Mouse (Mus musculus): ENCODE results near the gene Abtb2. TPM values are rescaled to one million over a fixed set of nuclear protein-coding genes. Genes with fewer than 3 reads are reported as not detected.

The Abtb2 gene
- total and polyA plus RNA-seq, 3 experiments, result 0.05 TPM; not detected in 2

GRCm38 (mm10) chr2:103743988-103744387, 177.9 kb downstream of the Abtb2 start:
- ATAC-seq (ENCODE audit: extremely low read depth, insufficient number of reproducible peaks, low FRiP score, poor library complexity, severe bottlenecking) (no peak), DNase-seq (ENCODE audit: low spot score) (peak; percentile 36)
- Histone ChIP-seq H3K4me1 (ENCODE audit: insufficient read depth, low read depth, low read length) (peaks cover 12% of the 10 kb centered on the region; the same call in 1 of the 2 replicates), H3K27me3 (ENCODE audit: insufficient read depth, low read length) (no peaks in the 10 kb centered on the region), H3K9me3 (replicated peaks) (no peaks in the 10 kb centered on the region), H3K4me3 (ENCODE audit: low read depth, low read length) (no peak overlapping the region), H3K36me3 (replicated peaks) (peaks cover 99% of the 10 kb centered on the region)
- TF ChIP-seq CTCF (IDR thresholded peaks at IDR 0.05; ENCODE audit: low read depth, low read length) (peak; percentile 81), POLR2AphosphoS5 (IDR thresholded peaks at IDR 0.05; ENCODE audit: insufficient replicate concordance, low read depth, low read length) (no peak), TAL1 (conservative IDR thresholded peaks at IDR 0.05; ENCODE audit: low read depth, low read length) (no peak), GATA1 (IDR thresholded peaks at IDR 0.05; ENCODE audit: borderline replicate concordance, low read length) (no peak), GATA2 (IDR thresholded peaks at IDR 0.05; ENCODE audit: borderline replicate concordance, low read depth, low read length) (no peak)

GRCm38 (mm10) chr2:103745481-103745880, 179.4 kb downstream of the Abtb2 start:
- TF ChIP-seq POLR2AphosphoS5 (IDR thresholded peaks at IDR 0.05; ENCODE audit: insufficient replicate concordance, low read depth, low read length) (no peak), GATA2 (IDR thresholded peaks at IDR 0.05; ENCODE audit: borderline replicate concordance, low read depth, low read length) (no peak), TAL1 (conservative IDR thresholded peaks at IDR 0.05; ENCODE audit: low read depth, low read length) (no peak), GATA1 (IDR thresholded peaks at IDR 0.05; ENCODE audit: borderline replicate concordance, low read length) (no peak), CTCF (IDR thresholded peaks at IDR 0.05; ENCODE audit: low read depth, low read length) (no peak)
- DNase-seq (ENCODE audit: low spot score) (no peak), ATAC-seq (ENCODE audit: extremely low read depth, insufficient number of reproducible peaks, low FRiP score, poor library complexity, severe bottlenecking) (no peak)
- H3K4me3 ChIP-seq (ENCODE audit: low read depth, low read length), result no peak overlapping the region
- H3K9me3 ChIP-seq (replicated peaks), result no peaks in the 10 kb centered on the region
- H3K27me3 ChIP-seq (ENCODE audit: insufficient read depth, low read length), result no peaks in the 10 kb centered on the region
- peaks cover 12% of the 10 kb centered on the region; the same call in 1 of the 2 replicates for H3K4me1 ChIP-seq (ENCODE audit: insufficient read depth, low read depth, low read length)
- peaks cover 99% of the 10 kb centered on the region for H3K36me3 ChIP-seq (replicated peaks)

- H3K4me1 ChIP-seq (ENCODE audit: insufficient read depth, low read depth, low read length), result peaks cover 12% of the 10 kb centered on the region; the same call in 1 of the 2 replicates
- H3K4me3 ChIP-seq (ENCODE audit: low read depth, low read length), result no peak overlapping the region
- no peaks in the 10 kb centered on the region for H3K9me3 ChIP-seq (replicated peaks)
- H3K27me3 ChIP-seq (ENCODE audit: insufficient read depth, low read length), result no peaks in the 10 kb centered on the region
- TF ChIP-seq CTCF (IDR thresholded peaks at IDR 0.05; ENCODE audit: low read depth, low read length) (no peak), TAL1 (conservative IDR thresholded peaks at IDR 0.05; ENCODE audit: low read depth, low read length) (no peak), GATA1 (IDR thresholded peaks at IDR 0.05; ENCODE audit: borderline replicate concordance, low read length) (no peak), GATA2 (IDR thresholded peaks at IDR 0.05; ENCODE audit: borderline replicate concordance, low read depth, low read length) (no peak), POLR2AphosphoS5 (IDR thresholded peaks at IDR 0.05; ENCODE audit: insufficient replicate concordance, low read depth, low read length) (no peak)
- DNase-seq (ENCODE audit: low spot score) (no peak), ATAC-seq (ENCODE audit: extremely low read depth, insufficient number of reproducible peaks, low FRiP score, poor library complexity, severe bottlenecking) (no peak)
- H3K36me3 ChIP-seq (replicated peaks), result peaks cover 99% of the 10 kb centered on the region
These were observed 180.0 kb downstream of the Abtb2 start for GRCm38 (mm10) chr2:103746096-103746495.

- Histone ChIP-seq H3K4me3 (ENCODE audit: low read depth, low read length) (no peak overlapping the region), H3K4me1 (ENCODE audit: insufficient read depth, low read depth, low read length) (peaks cover 13% of the 10 kb centered on the region; the same call in 1 of the 2 replicates), H3K27me3 (ENCODE audit: insufficient read depth, low read length) (no peaks in the 10 kb centered on the region), H3K36me3 (replicated peaks) (peaks cover 99% of the 10 kb centered on the region), H3K9me3 (replicated peaks) (no peaks in the 10 kb centered on the region)
- TF ChIP-seq CTCF (IDR thresholded peaks at IDR 0.05; ENCODE audit: low read depth, low read length), result no peak
- TF ChIP-seq GATA2 (IDR thresholded peaks at IDR 0.05; ENCODE audit: borderline replicate concordance, low read depth, low read length), result no peak
- TF ChIP-seq TAL1 (conservative IDR thresholded peaks at IDR 0.05; ENCODE audit: low read depth, low read length), result no peak
- no peak for TF ChIP-seq GATA1 (IDR thresholded peaks at IDR 0.05; ENCODE audit: borderline replicate concordance, low read length)
- no peak for TF ChIP-seq POLR2AphosphoS5 (IDR thresholded peaks at IDR 0.05; ENCODE audit: insufficient replicate concordance, low read depth, low read length)
- ATAC-seq (ENCODE audit: extremely low read depth, insufficient number of reproducible peaks, low FRiP score, poor library complexity, severe bottlenecking), result peak; percentile 81
- no peak for DNase-seq (ENCODE audit: low spot score)
These were observed 180.7 kb downstream of the Abtb2 start for GRCm38 (mm10) chr2:103746761-103747160.

GRCm38 (mm10) chr2:103747891-103748290, 181.8 kb downstream of the Abtb2 start:
- Histone ChIP-seq H3K4me3 (ENCODE audit: low read depth, low read length) (no peak overlapping the region), H3K36me3 (replicated peaks) (peaks cover 98% of the 10 kb centered on the region)

GRCm38 (mm10) chr2:103749091-103749490, 183.0 kb downstream of the Abtb2 start:
- Histone ChIP-seq H3K4me3 (ENCODE audit: low read depth, low read length) (no peak overlapping the region), H3K27me3 (ENCODE audit: insufficient read depth, low read length) (no peaks in the 10 kb centered on the region), H3K4me1 (ENCODE audit: insufficient read depth, low read depth, low read length) (peaks cover 13% of the 10 kb centered on the region; the same call in 1 of the 2 replicates), H3K36me3 (replicated peaks) (peaks cover 98% of the 10 kb centered on the region), H3K9me3 (replicated peaks) (no peaks in the 10 kb centered on the region)
- ATAC-seq (ENCODE audit: extremely low read depth, insufficient number of reproducible peaks, low FRiP score, poor library complexity, severe bottlenecking) (no peak), DNase-seq (ENCODE audit: low spot score) (no peak)
- TF ChIP-seq CTCF (IDR thresholded peaks at IDR 0.05; ENCODE audit: low read depth, low read length) (no peak), GATA2 (IDR thresholded peaks at IDR 0.05; ENCODE audit: borderline replicate concordance, low read depth, low read length) (no peak), POLR2AphosphoS5 (IDR thresholded peaks at IDR 0.05; ENCODE audit: insufficient replicate concordance, low read depth, low read length) (no peak), TAL1 (conservative IDR thresholded peaks at IDR 0.05; ENCODE audit: low read depth, low read length) (no peak), GATA1 (IDR thresholded peaks at IDR 0.05; ENCODE audit: borderline replicate concordance, low read length) (no peak)

More at GRCm38 (mm10) chr2:103747891-103748290, 181.8 kb downstream of the Abtb2 start:
- Histone ChIP-seq H3K27me3 (ENCODE audit: insufficient read depth, low read length) (no peaks in the 10 kb centered on the region), H3K4me1 (ENCODE audit: insufficient read depth, low read depth, low read length) (peaks cover 12% of the 10 kb centered on the region; the same call in 1 of the 2 replicates), H3K9me3 (replicated peaks) (no peaks in the 10 kb centered on the region)
- TF ChIP-seq GATA2 (IDR thresholded peaks at IDR 0.05; ENCODE audit: borderline replicate concordance, low read depth, low read length) (no peak), POLR2AphosphoS5 (IDR thresholded peaks at IDR 0.05; ENCODE audit: insufficient replicate concordance, low read depth, low read length) (no peak), GATA1 (IDR thresholded peaks at IDR 0.05; ENCODE audit: borderline replicate concordance, low read length) (no peak), TAL1 (conservative IDR thresholded peaks at IDR 0.05; ENCODE audit: low read depth, low read length) (no peak), CTCF (IDR thresholded peaks at IDR 0.05; ENCODE audit: low read depth, low read length) (no peak)
- DNase-seq (ENCODE audit: low spot score), result no peak
- no peak for ATAC-seq (ENCODE audit: extremely low read depth, insufficient number of reproducible peaks, low FRiP score, poor library complexity, severe bottlenecking)
